Mouse (Mus musculus): Measurements from ENCODE around the gene Sytl2.

DNA sequence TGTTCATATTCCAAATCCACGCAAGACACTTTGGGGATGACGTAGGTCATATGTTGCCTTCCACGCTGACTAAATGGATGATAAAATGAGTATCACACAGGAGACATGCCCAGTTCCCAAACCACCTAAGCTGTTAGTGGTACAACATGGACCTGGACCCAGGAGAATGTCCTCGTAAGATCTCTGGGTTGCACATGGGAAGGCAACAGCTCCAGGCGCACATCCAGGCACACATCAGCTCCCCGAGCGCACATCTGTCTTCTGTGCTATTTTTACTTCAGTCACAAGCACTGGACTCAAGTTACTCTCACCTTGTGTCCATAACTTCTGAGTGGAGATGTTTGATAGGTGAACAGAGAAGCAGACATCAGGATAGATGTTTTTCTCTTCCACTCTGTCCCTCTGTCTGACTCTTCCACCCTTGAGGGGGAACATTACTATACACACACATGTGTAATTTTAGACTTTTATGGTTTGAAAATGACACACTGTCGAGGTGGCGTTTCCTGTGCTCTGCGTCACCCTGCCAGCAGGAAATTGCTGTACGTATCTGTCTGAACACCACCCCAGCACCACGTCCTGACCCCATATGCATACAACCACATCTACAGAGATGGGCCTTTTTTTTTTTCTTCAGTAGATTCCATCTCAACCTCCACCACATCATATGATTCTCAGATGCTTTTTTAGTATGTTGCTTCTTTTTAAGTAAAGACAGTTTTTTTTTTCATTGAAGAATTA is 51.6 kb downstream of the Sytl2 start:
- TF ChIP-seq CTCF (IDR thresholded peaks at IDR 0.05; ENCODE audit: borderline replicate concordance, control insufficient read depth, extremely low read depth, insufficient read depth, low read length, poor library complexity) (no peak), POLR2A (IDR thresholded peaks at IDR 0.05; ENCODE audit: control insufficient read depth, extremely low read depth, insufficient read depth, low read length, poor library complexity) (no peak)
